Mouse (Mus musculus): ENCODE measurements around the gene Lnx1. TPM values are rescaled to one million over a fixed set of nuclear protein-coding genes. Genes with fewer than 3 reads are reported as not detected.

Lnx1 gene
- polyA plus RNA-seq, 1 experiment from 2014 or later = 5.0 TPM

GRCm38 (mm10) chr5:74733885-74734558 is 31.3 kb upstream of the Lnx1 start:
- Histone ChIP-seq H3K4me3 (ENCODE audit: low read depth, low read length) (no peak overlapping the region), H3K27me3 (replicated peaks; ENCODE audit: control insufficient read depth, insufficient read depth, low read length) (no peaks in the 10 kb centered on the region), H3K27ac (ENCODE audit: low read depth, low read length) (no peak overlapping the region), H3K36me3 (ENCODE audit: control insufficient read depth, insufficient read depth) (no peaks in the 10 kb centered on the region), H3K4me1 (replicated peaks; ENCODE audit: control insufficient read depth, insufficient read depth, low read length) (no peaks in the 10 kb centered on the region; the same call in 1 of the 2 replicates), H3K9ac (ENCODE audit: low read depth, low read length) (no peak overlapping the region), H3K4me2 (replicated peaks; ENCODE audit: low read depth) (no peak overlapping the region), H3K9me3 (ENCODE audit: control insufficient read depth) (no peaks in the 10 kb centered on the region)
- ATAC-seq = no peak
- TF ChIP-seq CTCF (IDR thresholded peaks at IDR 0.05; ENCODE audit: low read depth) = no peak
- WGBS = 57% methylated on average over 7 of the region's 7 CpGs

- 73% methylated on average over 8 of the region's 8 CpGs for WGBS
- ATAC-seq = no peak
- Histone ChIP-seq H3K4me1 (replicated peaks; ENCODE audit: control insufficient read depth, insufficient read depth, low read length) (no peaks in the 10 kb centered on the region; the same call in 1 of the 2 replicates), H3K36me3 (ENCODE audit: control insufficient read depth, insufficient read depth) (no peaks in the 10 kb centered on the region), H3K4me3 (ENCODE audit: low read depth, low read length) (no peak overlapping the region), H3K9me3 (ENCODE audit: control insufficient read depth) (no peaks in the 10 kb centered on the region), H3K9ac (ENCODE audit: low read depth, low read length) (no peak overlapping the region), H3K27ac (ENCODE audit: low read depth, low read length) (no peak overlapping the region), H3K4me2 (replicated peaks; ENCODE audit: low read depth) (no peak overlapping the region), H3K27me3 (replicated peaks; ENCODE audit: control insufficient read depth, insufficient read depth, low read length) (no peaks in the 10 kb centered on the region)
- no peak for TF ChIP-seq CTCF (IDR thresholded peaks at IDR 0.05; ENCODE audit: low read depth)
Measured at GRCm38 (mm10) chr5:74732613-74733012, 29.9 kb upstream of the Lnx1 start.

GRCm38 (mm10) chr5:74730601-74731000 is 27.9 kb upstream of the Lnx1 start:
- H3K4me1 ChIP-seq (replicated peaks; ENCODE audit: control insufficient read depth, insufficient read depth, low read length) = no peaks in the 10 kb centered on the region; the same call in 1 of the 2 replicates

GRCm38 (mm10) chr5:74729567-74729966 is 26.9 kb upstream of the Lnx1 start:
- Histone ChIP-seq H3K4me2 (replicated peaks; ENCODE audit: low read depth) (no peak overlapping the region), H3K27me3 (replicated peaks; ENCODE audit: control insufficient read depth, insufficient read depth, low read length) (no peaks in the 10 kb centered on the region), H3K4me3 (ENCODE audit: low read depth, low read length) (no peak overlapping the region), H3K9ac (ENCODE audit: low read depth, low read length) (no peak overlapping the region), H3K36me3 (ENCODE audit: control insufficient read depth, insufficient read depth) (no peaks in the 10 kb centered on the region), H3K4me1 (replicated peaks; ENCODE audit: control insufficient read depth, insufficient read depth, low read length) (no peaks in the 10 kb centered on the region; the same call in 1 of the 2 replicates), H3K9me3 (ENCODE audit: control insufficient read depth) (no peaks in the 10 kb centered on the region), H3K27ac (ENCODE audit: low read depth, low read length) (no peak overlapping the region)
- no peak for TF ChIP-seq CTCF (IDR thresholded peaks at IDR 0.05; ENCODE audit: low read depth)
- 53% methylated on average over 6 of the region's 6 CpGs for WGBS
- no peak for ATAC-seq

More at GRCm38 (mm10) chr5:74730601-74731000, 27.9 kb upstream of the Lnx1 start:
- no peak overlapping the region for H3K4me2 ChIP-seq (replicated peaks; ENCODE audit: low read depth)
- H3K9ac ChIP-seq (ENCODE audit: low read depth, low read length) = no peak overlapping the region
- no peak for TF ChIP-seq CTCF (IDR thresholded peaks at IDR 0.05; ENCODE audit: low read depth)
- ATAC-seq = no peak
- 51% methylated on average over 5 of the region's 5 CpGs for WGBS
- H3K27ac ChIP-seq (ENCODE audit: low read depth, low read length) = no peak overlapping the region
- H3K4me3 ChIP-seq (ENCODE audit: low read depth, low read length) = no peak overlapping the region
- no peaks in the 10 kb centered on the region for H3K9me3 ChIP-seq (ENCODE audit: control insufficient read depth)
- H3K27me3 ChIP-seq (replicated peaks; ENCODE audit: control insufficient read depth, insufficient read depth, low read length) = no peaks in the 10 kb centered on the region
- no peaks in the 10 kb centered on the region for H3K36me3 ChIP-seq (ENCODE audit: control insufficient read depth, insufficient read depth)

GRCm38 (mm10) chr5:74728186-74728585 is 25.5 kb upstream of the Lnx1 start:
- no peak overlapping the region for H3K9ac ChIP-seq (ENCODE audit: low read depth, low read length)
- H3K4me3 ChIP-seq (ENCODE audit: low read depth, low read length) = no peak overlapping the region
- H3K27ac ChIP-seq (ENCODE audit: low read depth, low read length) = no peak overlapping the region
- H3K4me2 ChIP-seq (replicated peaks; ENCODE audit: low read depth) = no peak overlapping the region
- 67% methylated on average over 6 of the region's 6 CpGs for WGBS
- ATAC-seq = no peak
- no peaks in the 10 kb centered on the region; the same call in 1 of the 2 replicates for H3K4me1 ChIP-seq (replicated peaks; ENCODE audit: control insufficient read depth, insufficient read depth, low read length)
- no peaks in the 10 kb centered on the region for H3K9me3 ChIP-seq (ENCODE audit: control insufficient read depth)
- H3K27me3 ChIP-seq (replicated peaks; ENCODE audit: control insufficient read depth, insufficient read depth, low read length) = no peaks in the 10 kb centered on the region
- no peak for TF ChIP-seq CTCF (IDR thresholded peaks at IDR 0.05; ENCODE audit: low read depth)
- H3K36me3 ChIP-seq (ENCODE audit: control insufficient read depth, insufficient read depth) = no peaks in the 10 kb centered on the region

- Histone ChIP-seq H3K36me3 (ENCODE audit: control insufficient read depth, insufficient read depth) (no peaks in the 10 kb centered on the region), H3K9me3 (ENCODE audit: control insufficient read depth) (no peaks in the 10 kb centered on the region), H3K9ac (ENCODE audit: low read depth, low read length) (no peak overlapping the region), H3K27me3 (replicated peaks; ENCODE audit: control insufficient read depth, insufficient read depth, low read length) (no peaks in the 10 kb centered on the region), H3K4me3 (ENCODE audit: low read depth, low read length) (no peak overlapping the region), H3K4me1 (replicated peaks; ENCODE audit: control insufficient read depth, insufficient read depth, low read length) (no peaks in the 10 kb centered on the region; the same call in 1 of the 2 replicates), H3K27ac (ENCODE audit: low read depth, low read length) (no peak overlapping the region), H3K4me2 (replicated peaks; ENCODE audit: low read depth) (no peak overlapping the region)
- no peak for ATAC-seq
- TF ChIP-seq CTCF (IDR thresholded peaks at IDR 0.05; ENCODE audit: low read depth) = no peak
- WGBS = 84% methylated on average over 8 of the region's 8 CpGs
Measured at GRCm38 (mm10) chr5:74727319-74727718, 24.6 kb upstream of the Lnx1 start.
